Mouse (Mus musculus): ENCODE results near the gene Marveld3.

The Marveld3 gene

DNA sequence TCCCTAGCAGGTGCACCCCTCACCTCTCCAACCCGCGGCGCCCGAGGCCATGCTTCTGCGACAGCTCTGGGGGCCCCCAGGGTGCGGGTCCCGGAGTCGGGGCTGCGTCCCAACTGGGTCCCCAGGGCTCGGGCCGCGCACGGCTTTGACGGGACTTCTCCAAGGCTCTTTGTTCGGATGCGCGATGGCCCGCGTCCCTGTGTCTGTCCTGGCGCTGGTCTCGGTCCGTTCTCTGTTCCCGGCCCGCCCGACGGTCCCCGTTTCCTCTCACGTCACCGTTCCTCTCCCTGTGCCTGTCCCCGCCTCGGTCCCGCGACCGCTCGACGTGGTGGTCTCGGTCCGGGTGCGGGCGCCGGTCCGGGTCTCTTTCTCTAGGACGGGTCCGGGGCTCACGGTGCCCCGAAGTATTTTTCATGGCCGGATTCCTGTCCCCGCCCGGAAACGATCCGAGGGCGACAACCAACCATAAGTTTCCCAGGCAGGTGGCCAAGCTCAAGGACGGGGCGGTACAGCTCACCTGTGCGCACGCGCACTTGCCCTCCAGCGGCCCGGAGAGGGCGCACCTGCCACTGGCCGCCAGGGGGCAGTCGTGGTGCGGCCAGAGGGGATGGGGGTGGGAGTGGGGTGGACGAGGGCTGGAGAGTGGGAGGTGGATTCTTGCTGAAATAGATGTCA lies at the start of gene Marveld3:
Marveld3 (minus strand) TSS at position 511 of the 675 bp plus-strand sequence.
- DNase-seq = peak; percentile 50

DNA sequence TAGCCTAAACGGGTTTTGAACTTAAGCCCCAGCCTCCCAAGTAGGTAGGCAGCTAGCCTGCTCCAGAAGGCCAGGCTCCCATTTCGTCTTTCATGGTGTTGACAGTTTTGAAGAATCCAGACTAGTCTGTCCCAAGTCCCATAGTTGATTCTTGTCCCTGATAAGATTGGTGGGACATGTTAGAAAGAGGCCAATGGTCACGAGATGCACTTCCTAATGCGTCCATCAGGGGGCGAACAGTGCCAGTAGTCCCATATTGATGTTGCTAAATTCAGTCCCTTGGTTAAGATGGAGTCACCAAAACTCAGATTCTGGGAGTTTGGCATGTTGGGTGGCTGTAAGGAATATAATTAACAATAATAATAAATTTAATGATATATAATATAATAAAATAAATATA lies 48.9 kb upstream of the Marveld3 start:
- DNase-seq = peak; percentile 41

DNA sequence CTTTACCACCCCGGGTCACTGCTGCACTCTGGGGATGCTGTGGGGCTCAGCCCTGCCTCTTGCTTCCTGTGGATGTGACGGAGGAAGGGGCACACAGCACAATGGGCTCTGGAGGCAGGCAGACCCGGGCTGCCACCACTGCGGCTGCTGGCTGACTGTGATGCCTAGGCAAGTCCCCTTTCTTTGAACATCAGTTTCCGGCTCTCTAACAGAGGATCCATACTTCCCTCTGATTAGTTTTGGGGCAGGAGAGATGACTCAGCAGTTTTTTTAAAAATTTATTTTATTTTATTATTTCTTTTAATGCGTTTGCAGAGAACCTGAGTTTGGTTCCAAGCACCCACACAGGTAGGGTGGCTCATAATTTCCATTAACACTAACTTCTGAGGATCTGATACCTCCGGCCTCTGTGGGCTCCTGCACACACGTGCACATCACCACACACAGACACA lies 47.0 kb upstream of the Marveld3 start:
- DNase-seq = no peak

DNA sequence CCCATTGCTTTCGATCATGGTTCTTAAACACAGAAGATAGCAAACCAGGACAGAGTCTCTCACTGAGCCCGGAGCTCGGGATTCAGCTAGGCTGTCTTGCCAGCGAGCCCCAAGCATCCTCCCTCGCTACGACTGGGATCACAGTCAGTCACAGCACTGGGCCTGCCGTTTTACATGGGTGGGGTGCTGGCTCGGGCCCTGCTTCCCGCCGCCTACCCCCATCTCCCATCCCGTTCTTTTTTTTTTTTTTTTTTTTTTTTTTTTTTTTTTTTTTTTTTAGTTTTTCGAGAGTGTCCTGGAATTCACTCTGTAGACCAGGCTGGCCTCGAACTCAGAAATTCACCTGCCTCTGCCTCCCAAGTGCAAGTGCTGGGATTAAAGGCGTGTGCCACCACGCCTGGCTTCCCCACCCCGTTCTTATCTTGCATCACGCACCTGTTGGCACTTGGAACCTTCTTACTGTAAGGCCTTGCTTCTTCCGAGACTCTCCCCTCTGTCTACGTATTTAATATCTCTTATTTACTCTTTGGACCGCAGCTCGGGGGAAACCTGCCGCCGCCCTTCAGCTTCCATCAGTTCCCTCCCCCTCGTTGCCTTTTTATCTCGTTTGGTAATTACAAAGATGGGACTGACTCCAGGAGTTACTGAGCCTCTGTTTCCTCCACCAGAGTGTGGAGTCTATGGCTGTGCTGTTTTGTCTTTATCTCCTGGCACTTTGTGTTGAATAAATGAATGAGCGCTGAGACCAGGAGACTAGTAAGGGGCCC lies 46.4 kb upstream of the Marveld3 start:
- no peak for DNase-seq

DNA sequence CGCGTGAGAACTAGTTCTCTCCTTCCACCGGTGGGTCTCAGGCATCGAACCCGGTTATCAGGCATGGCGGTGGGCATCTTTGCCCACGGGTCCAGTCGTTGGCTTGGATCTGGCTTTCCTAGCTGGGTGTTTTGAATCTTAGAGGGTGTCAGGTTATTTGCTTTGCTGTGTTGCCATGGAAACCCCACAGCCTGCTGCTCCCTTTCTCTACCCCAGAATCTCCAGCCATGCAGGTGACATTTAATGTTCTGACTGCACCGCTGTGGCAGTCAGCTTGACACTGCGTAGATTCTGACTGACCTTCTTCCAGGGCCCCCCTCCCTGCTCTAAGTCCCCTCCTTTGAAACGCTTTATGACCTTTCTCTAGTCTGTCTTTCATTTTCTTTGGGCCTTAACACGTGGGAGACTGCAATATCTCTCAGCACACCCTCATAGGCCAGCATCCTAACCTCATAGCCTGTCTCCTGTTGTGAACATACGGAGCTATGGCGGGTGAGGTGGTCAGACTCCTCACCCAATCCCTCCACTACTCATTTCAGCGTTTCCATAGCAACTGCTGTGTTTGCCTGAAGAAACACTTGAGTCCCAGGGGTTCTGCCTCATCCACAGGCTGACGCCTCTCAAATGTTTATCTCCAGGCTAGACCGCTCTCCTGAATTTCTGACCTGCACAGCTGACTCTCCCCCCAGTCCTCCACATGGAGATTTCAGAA lies 44.5 kb upstream of the Marveld3 start:
- DNase-seq = no peak

DNA sequence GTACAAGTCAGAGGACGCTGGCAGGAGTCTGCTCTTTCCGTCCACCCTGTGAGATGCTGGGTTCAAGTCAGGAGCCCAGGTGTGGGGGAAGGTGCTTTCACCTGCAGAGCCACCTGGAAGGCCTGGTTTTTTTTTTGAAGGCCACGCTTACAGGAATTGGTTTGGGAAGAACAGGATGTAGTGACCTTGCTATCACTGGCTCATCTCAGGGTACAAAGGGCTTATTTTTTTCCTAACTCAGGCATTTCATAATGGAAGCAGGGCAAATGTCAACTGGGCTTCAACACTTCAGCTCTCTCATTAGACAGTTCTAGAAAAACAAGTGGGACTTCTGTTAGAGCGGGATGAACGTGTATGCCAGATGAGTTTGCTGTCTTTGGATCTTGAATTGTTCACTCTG lies 42.3 kb upstream of the Marveld3 start:
- no peak for DNase-seq

DNA sequence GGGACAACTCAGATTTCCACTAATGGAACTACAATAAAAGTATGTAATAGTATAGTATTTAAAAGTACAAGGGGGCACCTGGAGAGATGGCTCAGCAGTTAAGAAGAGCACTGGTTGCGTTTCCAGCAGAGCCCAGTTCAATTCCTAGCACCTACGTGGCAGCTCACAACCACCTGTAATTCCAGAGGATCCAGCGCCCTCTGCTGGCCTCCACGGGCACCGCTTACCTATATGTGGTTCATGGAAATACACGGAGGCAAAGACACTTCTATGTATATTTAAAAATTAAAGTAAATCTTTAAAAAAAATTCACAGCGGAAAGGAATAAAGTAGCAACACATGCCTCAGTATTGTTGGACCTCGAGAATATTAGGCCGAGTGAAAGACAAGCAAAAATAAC lies 41.0 kb upstream of the Marveld3 start:
- peak; percentile 55 for DNase-seq

DNA sequence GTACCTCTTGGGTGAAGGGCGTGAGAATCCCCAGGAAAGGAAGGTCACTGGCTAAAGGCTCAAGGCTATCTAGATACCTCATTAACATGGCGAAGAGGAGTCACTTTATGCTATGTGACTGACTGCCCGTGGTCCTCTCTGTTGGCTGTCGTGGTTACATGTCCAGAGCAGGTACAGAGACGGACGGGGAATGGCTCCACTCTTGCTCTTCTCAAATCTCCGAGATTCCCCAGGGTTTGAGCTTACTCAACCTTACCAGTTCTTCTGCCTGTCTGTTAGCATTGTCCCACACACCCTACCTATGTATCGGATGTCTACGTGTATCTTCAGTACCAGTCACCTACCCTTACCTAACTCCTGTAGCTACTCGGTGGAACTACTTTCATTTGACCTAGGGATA lies 38.0 kb upstream of the Marveld3 start:
- no peak for DNase-seq

DNA sequence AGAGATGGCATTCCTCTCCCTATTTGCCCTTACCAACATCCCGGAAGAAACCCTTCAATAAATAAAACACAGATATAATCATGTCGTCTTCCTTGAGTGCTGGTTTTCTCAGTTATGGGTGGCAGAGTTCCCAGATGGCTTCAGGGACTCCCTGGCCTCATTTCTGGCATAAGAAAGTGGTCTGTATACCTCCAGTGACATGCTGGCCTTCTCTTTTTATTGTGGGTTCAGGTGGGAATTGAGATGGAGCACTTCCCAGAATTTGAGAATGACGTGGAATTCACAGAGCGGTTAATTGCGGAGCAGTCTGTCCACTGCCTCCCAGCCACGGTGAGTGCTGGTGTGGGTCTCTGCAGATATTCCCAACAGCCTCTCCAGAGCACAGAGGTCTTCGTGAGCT lies 36.1 kb upstream of the Marveld3 start:
- DNase-seq = no peak

DNA sequence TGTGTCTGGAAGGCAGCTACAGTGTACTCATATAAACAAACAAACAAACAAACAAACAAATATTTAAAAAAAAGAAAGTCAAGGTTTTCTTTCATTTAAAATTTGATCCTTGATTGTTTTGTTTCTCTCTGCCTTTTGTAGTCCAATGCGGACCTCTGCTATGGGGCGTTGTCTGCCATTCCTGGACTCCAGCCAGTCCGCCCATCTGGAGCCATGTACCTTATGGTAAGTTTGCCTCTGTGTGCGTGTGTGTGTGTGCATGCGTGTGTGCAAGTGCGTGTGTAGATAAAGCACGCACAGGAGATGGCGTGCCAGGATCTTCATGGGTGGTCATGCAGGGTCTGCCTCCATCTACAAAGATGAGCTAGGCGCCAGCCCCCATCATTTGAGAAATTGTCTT lies 35.4 kb upstream of the Marveld3 start:
- DNase-seq = no peak

DNA sequence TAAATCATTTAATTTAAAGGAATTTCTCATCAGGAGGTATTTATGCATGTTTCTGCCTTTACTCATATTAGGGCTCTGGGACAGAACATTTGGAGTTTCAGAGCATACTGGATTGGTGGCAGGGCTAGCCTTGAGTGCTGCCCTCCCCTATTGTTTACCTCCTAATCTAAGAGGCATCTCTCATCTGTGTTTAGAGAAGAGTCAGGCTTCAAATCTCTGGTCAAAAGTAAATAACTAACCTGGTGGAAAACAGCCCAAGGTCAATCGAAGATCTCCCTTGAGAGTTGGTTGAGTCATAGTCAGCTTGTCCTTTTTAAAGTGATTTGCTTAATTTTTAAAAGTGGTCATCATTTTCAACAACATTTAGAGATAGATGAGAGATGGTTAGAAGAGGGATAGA lies 30.9 kb upstream of the Marveld3 start:
- DNase-seq = no peak

DNA sequence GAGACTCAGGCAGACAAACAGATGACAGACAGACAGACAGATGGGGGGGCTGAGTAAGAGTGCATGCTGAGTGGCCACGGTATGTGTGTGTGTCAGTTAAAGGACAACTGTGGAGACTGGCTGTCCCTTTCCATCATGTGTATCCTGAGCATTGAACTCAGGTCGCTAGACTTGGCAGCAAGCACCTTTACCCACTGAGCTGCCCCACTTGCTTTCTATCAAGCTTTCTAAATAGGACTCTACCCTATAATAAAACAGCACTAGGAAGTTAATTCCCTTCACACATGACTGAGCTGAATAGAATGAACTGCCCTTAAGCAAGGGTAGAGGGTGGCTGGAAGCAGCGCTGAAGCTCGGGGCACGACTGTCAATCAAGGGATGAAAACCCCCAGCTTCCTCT lies 30.2 kb upstream of the Marveld3 start:
- DNase-seq = no peak

DNA sequence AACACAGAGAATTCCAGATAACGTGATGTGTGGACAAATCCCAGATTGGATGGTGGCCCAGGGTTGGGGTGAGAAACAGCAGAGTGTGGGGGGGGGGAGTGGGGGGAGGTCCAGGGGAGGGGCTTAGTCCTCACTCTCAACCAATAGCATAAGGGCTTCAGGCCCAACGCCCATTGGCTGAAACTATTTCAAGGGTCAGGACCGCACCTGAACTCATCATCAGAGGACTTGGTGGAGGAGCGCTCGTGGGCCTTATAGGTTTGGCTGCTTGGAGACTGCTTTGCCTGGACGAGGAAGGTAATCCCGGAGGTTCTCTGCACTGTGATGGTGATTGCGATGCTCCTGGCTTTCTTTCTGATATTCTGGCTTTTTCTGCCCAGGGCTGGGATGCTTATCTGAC lies 28.2 kb upstream of the Marveld3 start, which contains the start of gene Tat:
Tat (plus strand) TSS at position 214 of the 400 bp plus-strand sequence.
- DNase-seq = no peak

DNA sequence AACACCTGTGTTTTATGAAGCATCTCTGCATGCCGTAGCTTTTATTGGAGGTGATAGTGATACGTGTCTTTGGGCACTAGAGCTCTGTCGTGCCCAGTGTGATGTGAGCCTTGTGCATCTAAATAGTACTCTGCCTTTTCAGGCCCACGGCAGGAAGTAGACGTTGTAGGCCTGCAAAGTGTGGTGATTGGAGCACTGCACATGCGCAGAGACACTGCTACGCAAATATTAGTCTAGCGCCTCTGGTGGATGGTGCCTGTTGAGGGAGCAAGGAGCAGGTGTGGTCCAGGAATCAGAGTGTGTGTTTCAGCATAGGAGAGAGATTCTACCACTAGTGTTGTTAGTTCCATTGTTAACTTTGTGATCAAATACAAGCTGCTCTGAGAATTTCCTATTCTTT lies 27.1 kb upstream of the Marveld3 start:
- DNase-seq = no peak

DNA sequence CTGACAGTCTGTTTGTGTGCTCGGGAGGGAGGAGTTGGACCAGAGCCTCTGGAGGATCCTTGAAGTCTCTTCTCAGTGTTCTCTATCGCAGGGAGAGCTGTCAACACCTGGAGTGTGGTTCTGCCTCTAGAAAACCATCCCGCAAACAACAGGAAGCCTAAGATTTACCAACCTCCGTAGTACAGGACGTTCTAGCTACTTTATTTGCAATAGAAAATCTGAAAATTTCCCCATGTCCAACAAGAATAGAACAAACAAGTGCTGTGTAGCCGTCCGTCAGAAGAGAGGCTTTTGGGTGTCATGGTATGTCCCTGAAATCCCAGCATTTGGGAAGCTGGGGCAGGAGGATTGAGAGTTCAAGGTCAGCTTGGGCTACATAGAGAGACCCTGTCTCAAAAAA lies 25.8 kb upstream of the Marveld3 start:
- no peak for DNase-seq

DNA sequence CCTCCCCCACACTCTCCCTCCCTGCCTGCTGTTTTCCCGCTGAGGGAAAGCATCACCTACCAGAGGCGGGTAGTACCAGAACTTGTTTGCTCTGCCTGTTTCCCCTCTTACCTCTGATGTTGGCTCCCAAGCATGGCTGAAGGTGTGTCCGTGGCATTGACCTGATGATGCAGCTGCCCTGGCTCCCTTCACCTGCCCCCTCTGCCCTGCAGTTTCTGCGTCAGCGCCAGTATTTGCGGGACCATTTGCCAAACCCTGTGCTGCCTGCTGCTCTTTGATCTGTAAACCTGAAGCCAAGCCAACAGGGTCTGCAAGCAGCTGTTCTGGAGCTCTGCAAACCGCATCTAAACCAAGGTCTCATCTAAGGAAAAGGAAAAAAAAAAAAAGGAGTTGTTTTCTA lies 24.4 kb upstream of the Marveld3 start:
- no peak for DNase-seq

DNA sequence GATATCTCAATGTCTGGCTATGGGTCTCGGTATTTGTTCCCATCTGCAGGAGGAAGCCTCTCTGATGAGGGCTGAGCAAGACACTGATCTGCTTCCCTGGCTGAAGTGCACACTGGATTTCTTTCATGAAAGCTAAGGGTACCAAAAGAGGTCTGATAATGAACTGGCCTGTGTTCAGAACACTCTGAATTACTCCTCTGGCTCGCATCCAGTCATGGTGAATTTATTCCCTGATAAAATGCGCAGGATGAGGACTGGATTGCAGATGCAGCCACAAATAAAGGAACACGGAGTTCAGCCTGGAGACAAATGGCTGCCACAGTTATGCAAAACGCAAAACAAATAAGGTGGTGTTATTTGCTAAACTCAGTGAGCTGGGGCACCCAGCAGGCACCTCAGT lies 21.9 kb upstream of the Marveld3 start:
- no peak for DNase-seq

DNA sequence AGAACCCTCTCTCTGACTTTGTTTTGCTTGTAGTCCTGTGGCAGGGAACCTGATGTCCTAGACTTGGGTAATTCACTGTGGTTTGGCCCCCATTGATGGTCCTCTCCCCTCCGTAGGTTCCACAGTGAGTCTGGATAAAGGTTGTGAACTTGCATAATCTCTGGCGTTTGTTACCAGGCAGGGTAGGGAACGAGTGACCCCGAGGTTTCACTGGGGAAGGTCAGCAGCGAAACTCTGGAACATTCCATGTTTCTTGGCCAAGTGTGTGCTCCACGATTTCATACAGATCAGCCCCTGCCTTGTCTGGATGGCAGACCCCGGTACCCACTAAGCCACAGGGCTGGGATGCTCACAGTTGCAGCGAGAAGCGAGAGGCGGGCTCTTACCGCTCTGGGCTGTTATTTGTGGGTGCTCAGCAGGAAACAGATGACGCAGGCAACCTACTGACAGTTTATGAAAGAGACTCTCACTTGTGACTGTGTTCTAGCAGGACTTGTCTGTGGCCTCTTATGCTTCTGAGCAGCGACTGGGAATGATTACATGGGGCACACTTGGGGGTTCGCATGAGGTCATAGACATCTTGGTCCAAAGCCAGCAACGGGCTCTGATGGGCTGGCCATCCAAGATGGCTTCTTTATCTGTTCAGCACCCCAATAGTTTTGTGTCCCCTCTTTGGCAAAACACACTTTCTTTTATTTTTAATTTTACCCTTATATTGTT lies 20.5 kb upstream of the Marveld3 start:
- DNase-seq = no peak

DNA sequence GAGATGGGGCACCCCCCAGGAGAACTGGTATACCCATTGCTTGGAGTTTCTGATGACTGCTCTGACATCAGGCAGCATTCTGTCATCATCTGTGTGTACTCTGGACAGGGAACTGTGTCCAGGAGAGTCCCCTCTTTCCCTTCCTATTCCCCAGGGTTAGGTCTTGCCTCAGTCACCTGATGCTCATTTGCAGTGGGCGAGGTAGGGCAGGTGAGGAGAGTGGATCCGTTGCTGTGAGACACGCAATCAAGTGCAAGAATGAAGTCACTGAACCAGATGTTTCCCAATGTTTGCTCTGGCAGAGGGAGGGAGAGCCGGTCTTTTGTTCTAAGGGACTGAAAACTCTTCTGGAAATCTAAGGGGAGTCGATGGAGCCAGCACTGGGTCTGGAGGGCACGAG lies 17.3 kb upstream of the Marveld3 start:
- no peak for DNase-seq

DNA sequence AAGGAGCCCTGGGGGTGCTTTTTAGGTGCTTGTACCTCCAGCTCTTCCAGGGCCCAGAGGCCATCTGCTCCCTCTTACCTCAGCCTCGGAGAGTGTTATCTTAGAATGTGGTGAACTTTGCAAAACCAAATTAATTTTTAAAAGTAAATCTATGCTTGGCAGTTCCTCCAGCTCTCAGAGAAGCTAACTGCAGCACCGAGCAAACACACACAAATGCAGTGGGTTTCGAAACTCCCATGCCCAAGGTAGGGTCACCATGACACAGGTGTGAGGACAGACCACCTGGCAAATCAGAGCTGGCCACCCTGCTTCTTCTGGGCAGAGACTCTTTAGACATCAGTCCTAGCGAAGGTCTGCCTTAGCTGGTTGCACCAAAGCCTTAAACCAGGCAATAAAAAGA lies 10.9 kb upstream of the Marveld3 start:
- DNase-seq = no peak

DNA sequence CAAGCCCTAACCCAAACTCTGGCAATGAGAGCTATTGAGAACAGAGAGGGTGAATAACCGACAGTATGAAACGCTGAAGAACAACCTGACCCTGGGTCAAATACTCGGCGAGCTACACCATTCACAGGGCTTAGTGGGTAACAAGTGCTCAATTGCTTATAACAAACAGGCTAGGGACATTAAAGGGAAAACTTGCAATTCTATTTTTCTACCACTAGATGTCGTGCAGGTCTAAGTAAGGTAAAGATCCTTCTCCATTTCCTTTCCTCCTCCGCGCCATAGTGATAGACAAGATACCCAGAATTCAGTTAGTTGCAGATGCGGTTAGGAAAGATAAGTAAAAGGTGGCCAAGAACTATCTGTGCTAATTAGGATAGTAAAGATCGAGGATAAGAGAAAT lies 8.3 kb upstream of the Marveld3 start:
- no peak for DNase-seq

DNA sequence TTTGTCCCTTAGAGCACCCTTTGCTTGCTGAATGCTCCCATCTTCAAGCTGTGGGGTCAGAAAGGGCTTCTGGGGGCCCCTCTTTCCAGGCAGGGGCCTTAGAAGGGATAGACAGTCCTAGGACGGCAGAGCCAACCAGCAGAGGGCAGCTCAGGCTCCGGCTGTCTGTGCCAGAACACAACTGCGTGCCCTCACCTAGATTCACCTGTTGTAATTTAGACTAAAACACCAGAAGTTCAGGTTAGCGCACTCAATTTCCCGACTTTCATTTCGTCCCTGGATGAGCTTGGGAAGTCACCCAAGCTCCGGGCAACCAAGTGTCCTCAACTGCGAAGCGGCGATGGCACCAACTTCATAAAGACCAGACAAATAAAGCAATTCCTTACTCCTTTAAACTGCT lies 6.8 kb upstream of the Marveld3 start:
- no peak for DNase-seq

DNA sequence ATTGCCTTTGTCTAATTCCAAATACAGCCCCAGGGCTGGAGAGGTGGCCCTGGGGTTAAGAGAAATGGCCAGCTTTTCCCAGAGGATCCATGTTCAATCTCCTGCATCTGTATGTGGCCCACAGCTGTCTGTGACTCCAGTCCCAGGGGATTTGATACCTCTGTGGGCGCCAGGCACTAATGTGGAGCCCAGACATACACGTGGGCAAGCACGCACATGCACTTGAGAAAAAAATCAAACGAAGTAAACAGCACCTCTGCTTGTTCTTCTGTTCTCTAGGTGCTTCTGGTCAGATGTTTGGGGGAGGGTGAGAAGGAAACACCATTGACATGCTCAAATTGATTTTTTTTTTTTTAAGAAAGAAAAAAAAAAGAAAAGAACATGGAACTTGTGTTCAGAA lies 2.1 kb upstream of the Marveld3 start:
- no peak for DNase-seq
